Mouse (Mus musculus): ENCODE results near the gene Themis2. TPM values are rescaled to one million over a fixed set of nuclear protein-coding genes. Genes with fewer than 3 reads are reported as not detected.

Themis2 gene
- 1 to 10 TPM; 2.9 to 3.4 TPM for total RNA-seq (2021)

DNA sequence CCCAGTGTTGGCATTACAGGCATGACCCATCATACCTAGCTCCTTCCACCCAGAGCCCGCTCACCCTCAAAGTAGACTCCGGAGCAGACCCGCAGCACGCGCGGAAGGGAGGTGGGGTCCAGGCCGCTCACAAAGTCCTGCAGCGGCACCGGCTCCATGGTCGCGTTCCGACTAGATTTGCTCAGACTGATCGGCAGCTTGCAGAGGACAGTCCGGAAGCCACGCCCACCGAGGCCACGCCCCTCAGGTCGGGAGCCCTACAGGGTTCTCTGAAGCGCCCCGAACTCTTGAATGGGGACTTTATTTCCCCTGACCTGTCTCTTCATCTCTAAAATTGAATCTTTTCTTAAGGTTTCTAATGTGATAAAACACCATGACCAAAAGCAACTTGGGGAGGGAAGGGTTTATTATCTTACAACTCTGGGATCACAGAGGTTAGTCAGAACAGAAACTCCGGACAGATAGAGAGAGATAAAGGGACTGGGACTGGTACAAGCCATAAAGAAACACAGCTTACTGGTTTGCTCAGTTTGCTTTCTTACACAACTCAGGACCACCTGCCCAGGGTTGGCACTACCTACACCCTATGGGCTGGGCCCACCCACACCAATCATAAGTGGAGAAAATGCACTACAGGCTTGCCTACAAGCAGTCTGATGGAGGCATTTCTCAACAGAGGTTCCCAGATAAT lies at the start of gene Themis2:
Themis2 (minus strand) TSS at position 192 of the 691 bp plus-strand sequence.
- DNase-seq = peak; percentile 81

DNA sequence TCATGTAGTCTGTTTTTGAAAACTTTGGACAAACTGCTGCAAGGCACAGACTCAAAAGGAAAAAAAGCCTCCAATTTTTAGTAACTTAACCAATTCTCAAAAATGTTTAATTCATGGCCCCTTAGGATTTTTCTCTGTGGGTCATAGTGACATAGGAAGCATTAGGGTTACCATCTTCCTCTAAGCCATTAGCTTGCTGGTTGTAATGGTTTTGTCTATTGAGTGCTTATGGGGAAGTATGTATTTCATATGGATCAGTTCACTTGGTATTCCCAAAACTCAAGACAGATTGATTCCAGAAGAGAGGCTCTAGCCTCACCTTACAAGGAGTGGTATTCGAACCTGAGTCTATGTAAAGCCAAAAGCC lies 47.5 kb upstream of the Themis2 start:
- no peak for DNase-seq

- DNase-seq = peak; percentile 92
Observed at GRCm38 (mm10) chr4:132842970-132843704, 47.0 kb upstream of the Themis2 start, which contains the start of gene Ppp1r8. Gene Ppp1r8 (minus strand): TSS chr4:132843169.

DNA sequence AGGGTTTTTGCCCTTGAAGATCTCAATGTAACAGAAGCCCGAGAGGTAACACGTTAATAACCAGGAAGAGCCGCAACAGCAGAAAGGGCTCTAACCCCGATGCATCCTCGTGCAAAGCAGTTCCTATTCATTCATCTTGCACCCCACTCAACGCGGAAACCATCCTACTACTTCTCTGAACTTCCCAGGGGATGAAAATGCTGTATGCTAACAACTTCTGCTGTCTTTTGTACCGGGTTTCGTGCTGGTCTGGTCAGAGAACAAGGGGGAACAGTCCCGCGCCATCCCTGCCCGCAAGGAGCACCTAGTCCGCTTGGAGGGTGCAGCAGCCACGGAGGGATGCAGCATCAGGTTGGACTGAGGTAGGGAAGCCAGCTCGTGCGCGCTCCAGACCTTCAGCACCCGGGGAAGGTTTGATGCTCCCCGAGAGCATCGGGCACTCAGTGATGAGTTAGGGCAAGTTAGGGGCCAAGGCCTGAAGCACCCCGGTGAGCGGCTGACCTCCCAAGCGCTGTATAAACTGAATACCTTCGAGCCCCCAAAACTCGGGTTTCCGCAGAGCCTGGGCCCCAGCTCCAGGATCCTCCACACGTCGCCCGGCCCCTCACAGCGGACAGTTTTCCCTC lies 46.2 kb upstream of the Themis2 start:
- DNase-seq = peak; percentile 27

- DNase-seq = no peak
Observed at GRCm38 (mm10) chr4:132841493-132841892, 45.3 kb upstream of the Themis2 start.

GRCm38 (mm10) chr4:132823614-132824366 lies 27.6 kb upstream of the Themis2 start:
- DNase-seq = peak; percentile 87

- DNase-seq = no peak
Observed at GRCm38 (mm10) chr4:132818442-132818841, 22.3 kb upstream of the Themis2 start.

GRCm38 (mm10) chr4:132816855-132817254 lies 20.7 kb upstream of the Themis2 start:
- DNase-seq = no peak

DNA sequence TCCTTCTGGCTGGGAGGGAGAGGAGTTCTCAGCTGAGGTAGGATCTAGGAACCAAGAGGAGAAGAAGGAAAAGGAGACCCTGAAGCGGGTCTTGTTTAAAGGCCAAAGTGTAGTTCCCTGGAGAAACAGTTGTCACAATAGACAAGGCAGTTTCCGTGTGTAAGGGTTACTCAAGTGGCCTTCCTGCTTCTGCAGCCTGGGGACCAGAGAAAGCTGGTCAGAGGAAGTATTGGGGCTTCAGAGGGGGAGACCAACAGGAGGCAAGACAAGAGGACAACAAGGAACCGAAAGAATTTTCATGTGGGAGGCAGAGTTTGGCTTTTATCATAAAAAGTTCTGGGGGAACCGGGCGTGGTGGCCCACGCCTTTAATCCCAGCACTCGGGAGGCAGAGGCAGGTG lies 20.2 kb upstream of the Themis2 start:
- DNase-seq = no peak

GRCm38 (mm10) chr4:132809621-132810020 lies 13.4 kb upstream of the Themis2 start:
- peak; percentile 28 for DNase-seq

GRCm38 (mm10) chr4:132807771-132808641 lies 11.8 kb upstream of the Themis2 start:
- DNase-seq = peak; percentile 21

DNA sequence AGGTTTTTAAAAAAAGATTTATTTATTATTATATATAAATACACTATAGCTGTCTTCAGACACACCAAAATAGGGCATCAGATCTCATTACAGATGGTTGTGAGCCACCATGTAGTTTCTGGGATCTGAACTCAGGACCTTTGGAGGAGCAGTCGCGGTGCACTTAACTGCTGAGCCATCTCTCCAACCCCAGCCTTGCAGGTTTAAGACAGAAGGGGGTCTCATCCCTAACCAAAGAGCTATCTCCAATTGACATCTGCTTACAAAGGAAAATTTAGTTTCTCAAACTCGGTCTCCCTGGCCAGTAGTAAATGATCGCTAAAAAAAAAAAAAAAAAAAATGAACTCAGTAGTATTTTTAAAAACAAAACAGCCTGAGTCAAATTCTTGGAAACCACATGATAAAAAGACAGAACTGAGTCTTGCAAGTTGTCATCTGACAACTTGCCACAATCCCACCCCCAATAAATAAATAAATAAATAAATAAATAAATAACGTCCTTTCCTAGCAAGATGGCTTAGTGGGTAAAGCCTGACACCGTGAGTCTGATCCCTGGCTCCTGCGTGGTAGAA lies 10.5 kb upstream of the Themis2 start:
- no peak for DNase-seq

GRCm38 (mm10) chr4:132805599-132806197 lies 9.5 kb upstream of the Themis2 start:
- no peak for DNase-seq

- no peak for DNase-seq
Observed at GRCm38 (mm10) chr4:132805146-132805545, 9.0 kb upstream of the Themis2 start.

- DNase-seq = no peak
Observed at GRCm38 (mm10) chr4:132804331-132804730, 8.1 kb upstream of the Themis2 start.

DNA sequence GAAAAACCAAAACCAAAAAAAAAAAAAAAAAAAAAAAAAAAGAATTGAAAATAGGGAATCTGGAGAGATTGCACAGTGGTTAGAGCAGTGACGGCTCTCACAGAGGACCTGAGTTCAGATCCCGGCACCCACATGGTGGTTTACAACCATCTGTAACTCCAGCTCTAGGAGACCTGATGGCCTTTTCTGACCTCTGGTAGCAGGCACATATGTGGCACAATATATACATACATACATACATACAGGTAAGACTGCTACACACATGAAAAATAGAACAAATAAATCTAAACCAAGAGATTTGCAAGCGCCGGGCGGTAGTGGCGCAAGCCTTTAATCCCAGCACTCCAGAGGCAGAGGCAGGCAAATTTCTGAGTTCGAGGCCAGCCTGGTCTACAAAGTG lies 7.7 kb upstream of the Themis2 start:
- DNase-seq = no peak

GRCm38 (mm10) chr4:132803212-132803611 lies 7.0 kb upstream of the Themis2 start:
- DNase-seq = no peak

DNA sequence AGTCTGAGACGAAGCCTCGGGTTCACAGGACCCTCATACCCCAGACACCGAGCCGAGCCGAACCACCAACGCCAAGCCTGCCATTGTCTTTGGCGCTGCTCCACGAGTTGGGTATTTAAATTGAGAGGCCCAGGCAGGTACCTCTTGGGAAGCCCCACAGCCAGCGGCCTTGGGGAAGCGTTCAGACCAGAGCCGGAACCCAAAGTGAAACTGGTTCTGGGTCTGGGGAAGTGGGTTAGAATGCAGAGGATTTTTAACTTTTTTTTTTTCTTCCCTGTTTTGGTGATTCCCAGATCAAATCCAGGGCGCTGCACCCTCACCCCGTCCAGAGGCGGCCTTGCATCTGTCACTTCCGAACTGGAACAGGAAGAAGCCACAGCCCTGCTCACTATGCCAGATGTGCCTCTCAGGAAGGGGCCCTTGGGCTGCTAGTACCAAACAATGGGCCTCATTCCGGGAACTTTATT lies 6.0 kb upstream of the Themis2 start:
- peak; percentile 43 for DNase-seq

DNA sequence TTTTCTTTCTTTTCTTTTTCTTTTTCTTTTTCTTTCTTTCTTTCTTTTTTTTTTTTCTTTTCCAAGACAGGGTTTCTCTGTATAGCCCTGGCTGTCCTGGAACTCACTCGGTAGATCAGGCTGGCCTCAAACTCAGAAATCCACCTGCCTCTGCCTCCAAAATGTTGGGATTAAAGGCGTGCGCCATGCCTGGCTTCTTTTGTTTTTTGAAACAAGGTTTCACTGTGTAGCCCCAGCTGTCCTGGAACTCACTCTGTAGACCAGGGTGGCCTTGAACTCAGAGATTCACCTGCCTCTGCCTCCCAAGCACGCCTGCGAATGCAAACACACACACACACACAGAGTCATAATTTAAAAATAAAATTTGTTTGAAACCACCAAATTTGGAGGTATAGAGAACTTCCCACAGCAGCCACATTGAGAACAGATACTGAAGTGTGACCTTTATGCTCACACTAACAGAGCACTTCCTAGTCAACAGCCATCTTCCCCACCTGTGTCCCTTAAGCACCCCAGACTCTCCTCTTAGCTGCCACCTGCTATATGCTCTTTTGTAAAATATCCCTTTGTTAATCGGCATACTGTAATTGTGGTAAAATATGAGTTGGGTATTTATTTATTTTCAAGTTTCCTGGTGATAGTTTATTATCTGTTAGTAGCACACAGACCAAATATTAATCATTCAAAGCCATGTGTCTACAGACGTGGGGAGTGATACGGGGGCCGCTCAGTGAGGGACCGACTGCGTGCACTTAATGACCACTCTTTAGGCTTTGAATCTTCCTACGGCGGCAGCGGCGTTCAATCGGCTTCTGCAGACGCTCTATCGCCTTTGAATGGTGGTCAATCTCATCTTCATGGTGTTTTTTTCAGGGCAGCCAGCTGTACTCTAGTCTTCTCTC lies 5.2 kb upstream of the Themis2 start:
- no peak for DNase-seq

- no peak for DNase-seq
Observed at GRCm38 (mm10) chr4:132799845-132800244, 3.7 kb upstream of the Themis2 start.

All from heart, postnatal 4 days (tissue).